Mouse (Mus musculus) forebrain, embryonic 16.5 days (tissue): Measurements from ENCODE around the gene Brd4. TPM values are rescaled to one million over a fixed set of nuclear protein-coding genes. Genes with fewer than 3 reads are reported as not detected.
"Not testable (repeated sequence)": the region's sequence is repeated elsewhere in the genome, so short reads cannot be mapped to it uniquely, and the experiment has no call there.

Experiments
- ATAC-seq: fragments of 200-750 bp; cut with Nextera tagmentation; 2 replicates; pipeline ENCODE4 v1.8.0; 2017; ENCODE audit warnings: mild to moderate bottlenecking, moderate library complexity
- H3K27ac ChIP-seq: fragments of 300-500 bp; sonication (generic); 2 replicates; pipeline ENCODE4 v1.5.1; 2014; ENCODE audit warnings: low read length, control low read depth
- H3K27me3 ChIP-seq: fragments of 300-500 bp; sonication (generic); replicated peaks from 2 replicates; pipeline ENCODE4 v1.6.1; 2014; ENCODE audit warnings: low read length; ENCODE audit not compliant: control insufficient read depth, insufficient read depth
- H3K36me3 ChIP-seq: fragments of 300-500 bp; sonication (generic); 2 replicates; pipeline ENCODE4 v1.6.1; 2014; ENCODE audit not compliant: control insufficient read depth, insufficient read depth
- H3K4me1 ChIP-seq: fragments of 300-500 bp; sonication (generic); replicated peaks from 2 replicates; pipeline ENCODE4 v1.6.1; 2014; ENCODE audit warnings: low read length; ENCODE audit not compliant: control insufficient read depth, insufficient read depth
- H3K4me2 ChIP-seq: fragments of 300-500 bp; sonication (generic); 2 replicates; pipeline ENCODE4 v1.6.1; 2014; ENCODE audit warnings: mild to moderate bottlenecking, low read length, control low read depth
- H3K4me3 ChIP-seq: fragments of 300-500 bp; sonication (generic); replicated peaks from 2 replicates; pipeline ENCODE4 v1.5.1; 2014; ENCODE audit warnings: mild to moderate bottlenecking, low read length, control low read depth
- H3K9ac ChIP-seq: fragments of 300-500 bp; sonication (generic); replicated peaks from 2 replicates; pipeline ENCODE4 v1.6.1; 2014; ENCODE audit warnings: low read depth, low read length, control low read depth
- H3K9me3 ChIP-seq: fragments of 300-500 bp; sonication (generic); 2 replicates; pipeline ENCODE4 v1.6.1; 2016; ENCODE audit warnings: low read length; ENCODE audit not compliant: control insufficient read depth
- WGBS: fragments of 180-500 bp; shearing (Covaris S2); extraction: QIAGEN DNeasy Blood & Tissue Kit; methylation state at CpG from one replicate; pipeline ENCODE4 v1.1.7; 2014; 5-methylcytosine and 5-hydroxymethylcytosine counted together
- polyA plus RNA-seq: library from polyadenylated mRNA; unstranded; fragments of >200 nt; fragmentation: Nextera tagmentation; extraction: Ambion mirVana; gene quantifications from 2 replicates; pipeline ENCODE4 v1.2.1, GENCODE M21; 2015

Brd4 gene
- polyA plus RNA-seq, 1 experiment from 2014 or later, result 82.2 TPM

DNA sequence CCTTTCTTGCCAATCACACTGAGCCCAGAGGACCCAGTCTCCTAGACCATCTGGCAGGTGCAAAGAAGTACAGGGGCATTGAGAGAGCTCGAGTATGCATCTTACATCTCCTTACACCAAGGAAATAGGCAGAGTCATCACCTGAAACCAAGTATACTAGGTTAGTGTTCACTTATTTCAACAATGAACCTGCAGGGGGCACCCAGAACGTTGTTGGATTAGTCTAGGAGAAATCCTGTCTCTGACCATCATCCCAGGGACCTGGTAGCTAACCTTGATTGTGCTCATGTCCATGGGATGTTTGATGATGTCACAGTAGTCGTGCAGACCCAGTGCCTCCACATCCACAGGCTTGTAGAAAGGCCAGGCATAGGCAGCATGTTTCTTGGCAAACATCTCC, 63.6 kb downstream of the Brd4 start:
- Histone ChIP-seq H3K4me3 (no peak overlapping the region), H3K4me2 (no peak overlapping the region), H3K27me3 (no peaks in the 10 kb centered on the region), H3K36me3 (peaks cover 28% of the 10 kb centered on the region), H3K9ac (no peak overlapping the region), H3K4me1 (no peaks in the 10 kb centered on the region), H3K27ac (no peak overlapping the region), H3K9me3 (no peaks in the 10 kb centered on the region)
- ATAC-seq, result no peak
- WGBS, result 74% methylated on average over 3 of the region's 3 CpGs

DNA sequence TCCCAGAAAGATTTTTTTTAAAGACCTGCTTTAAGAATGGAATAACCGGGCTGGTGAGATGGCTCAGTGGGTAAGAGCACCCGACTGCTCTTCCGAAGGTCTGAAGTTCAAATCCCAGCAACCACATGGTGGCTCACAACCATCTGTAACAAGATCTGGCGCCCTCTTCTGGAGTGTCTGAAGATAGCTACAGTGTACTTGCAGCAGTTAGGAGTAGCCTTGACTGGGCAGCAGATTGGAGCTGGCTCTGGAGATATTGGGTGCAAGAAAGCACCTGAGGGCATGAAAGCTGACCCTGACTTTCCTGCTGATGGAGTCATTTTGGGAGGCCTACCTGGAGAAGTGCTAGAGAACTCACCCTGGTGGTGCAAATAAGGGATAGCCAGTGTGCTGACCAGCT, 68.9 kb downstream of the Brd4 start:
- not testable (repeated sequence) for H3K4me2 ChIP-seq, H3K27me3 ChIP-seq, H3K4me1 ChIP-seq, H3K4me3 ChIP-seq, ATAC-seq, H3K27ac ChIP-seq, H3K9ac ChIP-seq, H3K9me3 ChIP-seq
- peaks cover 34% of the 10 kb centered on the region for H3K36me3 ChIP-seq
- WGBS, result 70% methylated on average over 4 of the region's 4 CpGs

DNA sequence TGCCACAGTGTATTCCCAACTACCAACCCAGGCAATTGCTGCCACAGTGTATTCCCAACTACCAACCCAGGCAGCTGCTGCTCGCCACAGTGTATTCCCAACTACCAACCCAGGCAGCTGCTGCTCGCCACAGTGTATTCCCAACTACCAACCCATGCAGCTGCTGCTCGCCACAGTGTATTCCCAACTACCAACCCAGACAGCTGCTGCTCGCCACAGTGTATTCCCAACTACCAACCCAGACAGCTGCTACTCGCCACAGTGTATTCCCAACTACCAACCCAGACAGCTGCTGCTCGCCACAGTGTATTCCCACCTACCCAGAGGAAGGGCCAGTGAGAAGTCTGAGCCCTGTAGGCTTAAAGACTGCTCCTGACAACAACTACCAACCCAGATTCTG, 73.0 kb downstream of the Brd4 start:
- not testable (repeated sequence) for H3K9ac ChIP-seq

DNA sequence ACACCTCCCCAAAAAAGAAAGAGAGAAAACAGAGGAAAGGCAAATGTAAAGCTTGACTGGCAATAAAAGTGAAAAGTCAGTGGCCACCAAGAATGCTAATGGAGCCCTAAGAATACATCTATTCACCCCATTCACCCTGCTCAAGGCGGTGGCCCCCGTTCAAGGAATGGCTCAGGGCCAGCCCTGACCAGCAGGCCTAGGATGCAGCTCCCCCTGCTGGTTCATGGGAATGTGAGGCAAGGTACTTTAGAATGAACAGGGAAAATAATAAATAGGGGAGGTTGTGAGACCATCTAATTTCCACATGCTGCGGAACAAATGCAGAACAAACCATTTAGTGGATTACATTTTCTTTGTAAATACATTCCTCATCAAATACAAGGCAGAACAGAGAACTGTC, 74.8 kb downstream of the Brd4 start:
- H3K9me3 ChIP-seq, result no peaks in the 10 kb centered on the region
- no peaks in the 10 kb centered on the region for H3K27me3 ChIP-seq
- no peak overlapping the region for H3K4me3 ChIP-seq
- no peak overlapping the region for H3K4me2 ChIP-seq
- no peaks in the 10 kb centered on the region for H3K4me1 ChIP-seq
- 22% methylated on average over 3 of the region's 3 CpGs for WGBS
- peaks cover 40% of the 10 kb centered on the region for H3K36me3 ChIP-seq
- no peak overlapping the region for H3K9ac ChIP-seq
- no peak for ATAC-seq
- no peak overlapping the region for H3K27ac ChIP-seq

More for the DNA sequence above, 73.0 kb downstream of the Brd4 start:
- H3K4me2 ChIP-seq, H3K27me3 ChIP-seq, H3K4me3 ChIP-seq, H3K9me3 ChIP-seq, ATAC-seq, H3K4me1 ChIP-seq, H3K27ac ChIP-seq: not testable (repeated sequence)
- H3K36me3 ChIP-seq, result peaks cover 46% of the 10 kb centered on the region
- WGBS, result 89% methylated on average over 6 of the region's 6 CpGs

GRCm38 (mm10) chr17:32209144-32209543, 75.4 kb downstream of the Brd4 start:
- Histone ChIP-seq H3K4me2 (no peak overlapping the region), H3K27ac (no peak overlapping the region), H3K36me3 (peaks cover 36% of the 10 kb centered on the region), H3K9ac (no peak overlapping the region), H3K27me3 (no peaks in the 10 kb centered on the region), H3K4me1 (no peaks in the 10 kb centered on the region), H3K9me3 (no peaks in the 10 kb centered on the region), H3K4me3 (no peak overlapping the region)
- ATAC-seq, result no peak
- 66% methylated on average over 6 of the region's 6 CpGs for WGBS

GRCm38 (mm10) chr17:32207586-32208245, 76.8 kb downstream of the Brd4 start:
- Histone ChIP-seq H3K9me3 (no peaks in the 10 kb centered on the region), H3K27ac (no peak overlapping the region), H3K27me3 (no peaks in the 10 kb centered on the region), H3K9ac (no peak overlapping the region), H3K4me2 (no peak overlapping the region), H3K4me1 (no peaks in the 10 kb centered on the region), H3K36me3 (peaks cover 29% of the 10 kb centered on the region), H3K4me3 (no peak overlapping the region)
- 76% methylated on average over 5 of the region's 5 CpGs for WGBS
- no peak for ATAC-seq

- Histone ChIP-seq H3K36me3 (peaks cover 38% of the 10 kb centered on the region), H3K27me3 (no peaks in the 10 kb centered on the region), H3K4me2 (no peak overlapping the region), H3K4me1 (no peaks in the 10 kb centered on the region), H3K4me3 (no peak overlapping the region), H3K27ac (no peak overlapping the region), H3K9me3 (no peaks in the 10 kb centered on the region), H3K9ac (no peak overlapping the region)
- 87% methylated on average over 3 of the region's 3 CpGs for WGBS
- no peak for ATAC-seq
These were observed 79.2 kb downstream of the Brd4 start for GRCm38 (mm10) chr17:32205345-32205744.

- no peak for ATAC-seq
These were observed 81.5 kb downstream of the Brd4 start for GRCm38 (mm10) chr17:32202972-32203371.

GRCm38 (mm10) chr17:32201086-32201485, 83.4 kb downstream of the Brd4 start:
- no peak overlapping the region for H3K4me3 ChIP-seq
- no peak for ATAC-seq
- H3K9me3 ChIP-seq, result no peaks in the 10 kb centered on the region
- no peak overlapping the region for H3K9ac ChIP-seq
- H3K36me3 ChIP-seq, result peaks cover 50% of the 10 kb centered on the region
- H3K27me3 ChIP-seq, result no peaks in the 10 kb centered on the region
- WGBS, result 89% methylated on average over 5 of the region's 5 CpGs
- no peak overlapping the region for H3K27ac ChIP-seq
- no peaks in the 10 kb centered on the region for H3K4me1 ChIP-seq
- no peak overlapping the region for H3K4me2 ChIP-seq

More at GRCm38 (mm10) chr17:32202972-32203371, 81.5 kb downstream of the Brd4 start:
- H3K4me3 ChIP-seq, result no peak overlapping the region
- no peaks in the 10 kb centered on the region for H3K9me3 ChIP-seq
- H3K9ac ChIP-seq, result no peak overlapping the region
- H3K36me3 ChIP-seq, result peaks cover 44% of the 10 kb centered on the region
- no peak overlapping the region for H3K4me2 ChIP-seq
- no peaks in the 10 kb centered on the region for H3K27me3 ChIP-seq
- no peak overlapping the region for H3K27ac ChIP-seq
- H3K4me1 ChIP-seq, result no peaks in the 10 kb centered on the region
- WGBS, result 90% methylated on average over 3 of the region's 3 CpGs

GRCm38 (mm10) chr17:32199796-32200195, 84.7 kb downstream of the Brd4 start:
- Histone ChIP-seq H3K9me3 (no peaks in the 10 kb centered on the region), H3K27ac (no peak overlapping the region), H3K27me3 (no peaks in the 10 kb centered on the region), H3K4me2 (no peak overlapping the region), H3K36me3 (peaks cover 50% of the 10 kb centered on the region), H3K4me1 (no peaks in the 10 kb centered on the region), H3K9ac (no peak overlapping the region), H3K4me3 (no peak overlapping the region)
- WGBS, result 98% methylated on average over 2 of the region's 2 CpGs
- ATAC-seq, result no peak
